Mouse (Mus musculus) heart, adult 2 months (tissue): Measurements from ENCODE around the gene Mepce.

Experiments used
- CTCF ChIP-seq: fragments of 200-600 bp; IDR thresholded peaks from 2 replicates; pipeline ENCODE4 v1.8.1; 2022; ENCODE audit warnings: antibody characterized with exemption, mild to moderate bottlenecking, moderate library complexity
- EP300 ChIP-seq: fragments of 200-500 bp; IDR thresholded peaks from 2 replicates; pipeline ENCODE4 v1.6.1; 2011; ENCODE audit warnings: low read depth, low read length, control low read depth; ENCODE audit not compliant: insufficient read depth
- POLR2A ChIP-seq: fragments of 200-500 bp; IDR thresholded peaks from 2 replicates; pipeline ENCODE4 v1.6.1; 2011; ENCODE audit warnings: mild to moderate bottlenecking, low read depth, low read length, control low read depth; ENCODE audit not compliant: insufficient read depth

DNA sequence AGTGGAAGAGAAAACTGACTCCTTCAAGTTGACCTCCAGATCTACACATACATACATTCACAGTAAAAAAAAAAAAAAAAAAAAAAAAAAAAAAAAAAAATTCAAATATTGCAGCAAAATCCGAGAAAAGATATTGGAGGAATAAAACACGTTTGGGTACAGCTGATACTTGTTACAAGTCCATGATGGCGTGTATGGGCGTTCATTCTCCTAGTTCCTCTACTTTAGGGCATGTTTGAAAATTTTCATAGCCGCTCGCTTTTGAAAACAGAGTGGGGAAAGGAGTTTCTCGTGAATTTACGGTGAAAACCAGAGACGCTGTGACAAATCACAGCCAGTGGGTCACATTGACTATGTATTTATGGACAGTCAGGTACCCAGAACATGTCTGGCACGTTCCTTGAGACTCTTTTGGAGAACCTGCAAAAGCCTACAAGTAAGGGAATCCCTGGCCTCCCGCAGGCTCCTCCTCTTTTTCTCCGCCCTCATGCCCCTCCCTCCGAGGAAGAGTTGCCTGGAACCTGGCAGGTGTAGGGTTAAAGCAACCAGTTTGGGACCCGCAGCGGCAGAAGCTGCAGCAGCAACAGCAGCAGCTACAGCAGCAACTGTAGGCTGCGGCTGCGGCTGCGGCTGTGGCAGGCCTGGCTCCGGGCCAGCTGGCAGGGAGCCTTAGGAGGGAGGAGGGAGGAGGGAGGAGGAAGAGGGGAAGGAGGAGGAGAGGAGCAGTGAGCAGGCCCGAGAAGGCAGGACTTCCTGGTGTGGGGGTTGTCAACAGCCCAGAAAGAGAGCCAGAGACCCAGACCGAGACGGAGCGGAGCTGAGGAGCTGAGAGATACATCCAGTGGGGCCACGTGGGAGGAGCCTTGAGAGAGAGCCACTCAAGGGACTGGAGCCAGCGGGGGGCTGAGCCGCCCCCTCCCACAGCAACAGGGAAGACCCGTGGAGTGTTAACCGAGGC lies 42.0 kb downstream of the Mepce start, which contains the start of gene Tsc22d4:
- TF ChIP-seq POLR2A (peak; percentile 98), EP300 (peak; percentile 94), CTCF (no peak)
